Mouse (Mus musculus) brown adipose tissue, adult 24 weeks (tissue): ENCODE measurements around the gene Galnt4. TPM values are rescaled to one million over a fixed set of nuclear protein-coding genes. Genes with fewer than 3 reads are reported as not detected.

ENCODE experiments used
- H3K27ac ChIP-seq: fragments of 200-500 bp; replicated peaks from 2 replicates; pipeline ENCODE4 v1.5.1; 2012; ENCODE audit warnings: low read depth, mild to moderate bottlenecking, low read length
- H3K4me1 ChIP-seq: fragments of 200-500 bp; 2 replicates; pipeline ENCODE4 v1.6.1; 2012; ENCODE audit warnings: low read length, mixed read lengths; ENCODE audit not compliant: control insufficient read depth, insufficient read depth, insufficient read length
- H3K4me3 ChIP-seq: fragments of 200-500 bp; 2 replicates; pipeline ENCODE4 v1.5.1; 2012; ENCODE audit warnings: low read depth, mild to moderate bottlenecking, low read length, moderate library complexity; ENCODE audit not compliant: insufficient read depth
- polyA plus RNA-seq: library from polyadenylated mRNA; stranded (reverse); fragments of >200 nt; gene quantifications from 2 replicates; pipeline ENCODE4 v1.2.4, GENCODE M21; 2012; ENCODE audit not compliant: missing spikeins, insufficient read depth, insufficient read length

The Galnt4 gene
- polyA plus RNA-seq, 1 experiment: 2.9 TPM

- no peak overlapping the region for H3K27ac ChIP-seq
- no peaks in the 10 kb centered on the region for H3K4me1 ChIP-seq
- no peak overlapping the region for H3K4me3 ChIP-seq
Observed at GRCm38 (mm10) chr10:99105522-99105921, 2.4 kb upstream of the Galnt4 start.

- Histone ChIP-seq H3K4me1 (no peaks in the 10 kb centered on the region), H3K27ac (no peak overlapping the region), H3K4me3 (peak overlapping the region; percentile 100)
Observed at GRCm38 (mm10) chr10:99106311-99106702, 1.7 kb upstream of the Galnt4 start.

GRCm38 (mm10) chr10:99106703-99107631 lies 992 bp upstream of the Galnt4 start, which contains the start of gene Poc1b:
TSS of gene Poc1b (plus strand) at chr10:99107036.
- H3K27ac ChIP-seq: peak within 1 kb of the TSS; percentile 87
- H3K4me3 ChIP-seq: peak within 1 kb of the TSS; percentile 100
- no peaks in the 10 kb centered on the region for H3K4me1 ChIP-seq

- peak overlapping the region; percentile 64 for H3K27ac ChIP-seq
- H3K4me3 ChIP-seq: peak overlapping the region; percentile 100
- H3K4me1 ChIP-seq: no peaks in the 10 kb centered on the region
Observed at GRCm38 (mm10) chr10:99108431-99108982, 548 bp downstream of the Galnt4 start.

GRCm38 (mm10) chr10:99113533-99113932 lies 5.6 kb downstream of the Galnt4 start:
- Histone ChIP-seq H3K4me1 (no peaks in the 10 kb centered on the region; the same call in 1 of the 2 replicates), H3K4me3 (no peak overlapping the region), H3K27ac (no peak overlapping the region)

GRCm38 (mm10) chr10:99114295-99114694 lies 6.3 kb downstream of the Galnt4 start:
- Histone ChIP-seq H3K4me3 (no peak overlapping the region), H3K27ac (no peak overlapping the region)

GRCm38 (mm10) chr10:99115471-99116236 lies 7.7 kb downstream of the Galnt4 start:
- H3K4me1 ChIP-seq: no peaks in the 10 kb centered on the region; the same call in 1 of the 2 replicates
- no peak overlapping the region for H3K27ac ChIP-seq
- no peak overlapping the region for H3K4me3 ChIP-seq

More at GRCm38 (mm10) chr10:99114295-99114694, 6.3 kb downstream of the Galnt4 start:
- no peaks in the 10 kb centered on the region; the same call in 1 of the 2 replicates for H3K4me1 ChIP-seq

- no peak overlapping the region for H3K4me3 ChIP-seq
- no peaks in the 10 kb centered on the region; the same call in 1 of the 2 replicates for H3K4me1 ChIP-seq
- H3K27ac ChIP-seq: no peak overlapping the region
Observed at GRCm38 (mm10) chr10:99116237-99116632, 8.3 kb downstream of the Galnt4 start.

GRCm38 (mm10) chr10:99116650-99117615 lies 9.0 kb downstream of the Galnt4 start:
- Histone ChIP-seq H3K27ac (no peak overlapping the region), H3K4me3 (no peak overlapping the region), H3K4me1 (no peaks in the 10 kb centered on the region; the same call in 1 of the 2 replicates)

- H3K4me1 ChIP-seq: no peaks in the 10 kb centered on the region; the same call in 1 of the 2 replicates
- H3K4me3 ChIP-seq: no peak overlapping the region
Observed at GRCm38 (mm10) chr10:99117876-99118275, 9.9 kb downstream of the Galnt4 start.

GRCm38 (mm10) chr10:99118697-99119096 lies 10.7 kb downstream of the Galnt4 start:
- H3K27ac ChIP-seq: no peak overlapping the region
- H3K4me1 ChIP-seq: no peaks in the 10 kb centered on the region; the same call in 1 of the 2 replicates
- no peak overlapping the region for H3K4me3 ChIP-seq

More at GRCm38 (mm10) chr10:99117876-99118275, 9.9 kb downstream of the Galnt4 start:
- H3K27ac ChIP-seq: no peak overlapping the region

GRCm38 (mm10) chr10:99119471-99119870 lies 11.5 kb downstream of the Galnt4 start:
- Histone ChIP-seq H3K27ac (no peak overlapping the region), H3K4me3 (no peak overlapping the region), H3K4me1 (no peaks in the 10 kb centered on the region; the same call in 1 of the 2 replicates)

- no peak within 1 kb of the TSS for H3K4me3 ChIP-seq
- no peaks in the 10 kb centered on the region for H3K4me1 ChIP-seq
- no peak within 1 kb of the TSS for H3K27ac ChIP-seq
Observed at GRCm38 (mm10) chr10:99126225-99126624, 18.3 kb downstream of the Galnt4 start, which contains the start of gene Phxr2. TSS of gene Phxr2 (minus strand) at chr10:99126325.

- no peak overlapping the region for H3K27ac ChIP-seq
- no peak overlapping the region for H3K4me3 ChIP-seq
- no peaks in the 10 kb centered on the region for H3K4me1 ChIP-seq
Observed at GRCm38 (mm10) chr10:99126954-99127353, 19.0 kb downstream of the Galnt4 start.
